Mouse (Mus musculus): ENCODE measurements around the gene Hspg2. TPM values are rescaled to one million over a fixed set of nuclear protein-coding genes. Genes with fewer than 3 reads are reported as not detected.
"Not testable (repeated sequence)": the region's sequence is repeated elsewhere in the genome, so short reads cannot be mapped to it uniquely, and the experiment has no call there.

Hspg2 gene
- polyA plus RNA-seq, 1 experiment: 108 TPM

- Histone ChIP-seq H3K79me2 (ENCODE audit: control insufficient read depth, insufficient read depth) (no peaks in the 10 kb centered on the region), H3K27me3 (ENCODE audit: control insufficient read depth, insufficient read depth, insufficient read length) (no peaks in the 10 kb centered on the region), H3K36me3 (ENCODE audit: control insufficient read depth, insufficient read depth) (peaks cover 5% of the 10 kb centered on the region), H3ac (ENCODE audit: control insufficient read depth, insufficient read length, low read depth) (no peak overlapping the region), H3K4me3 (ENCODE audit: insufficient read depth, poor library complexity, severe bottlenecking) (no peak overlapping the region), H3K79me3 (ENCODE audit: low read depth) (no peaks in the 10 kb centered on the region)
- TF ChIP-seq MAX (IDR thresholded peaks at IDR 0.05) (no peak), USF1 (IDR thresholded peaks at IDR 0.05; ENCODE audit: low read depth) (no peak), CTCF (IDR thresholded peaks at IDR 0.05; ENCODE audit: control insufficient read depth, insufficient read depth, insufficient read length) (no peak), FOSL1 (IDR thresholded peaks at IDR 0.05; ENCODE audit: insufficient read depth, low read length, poor library complexity, severe bottlenecking) (no peak), MYOD1 (IDR thresholded peaks at IDR 0.05; ENCODE audit: control insufficient read depth, insufficient read length, low read depth) (no peak), CEBPB (IDR thresholded peaks at IDR 0.05; ENCODE audit: low read depth) (no peak), MYOG (IDR thresholded peaks at IDR 0.05; ENCODE audit: control insufficient read depth, extremely low read depth, insufficient read length) (no peak)
These were observed 109.7 kb downstream of the Hspg2 start for GRCm38 (mm10) chr4:137578181-137578845.

- TF ChIP-seq FOSL1 (IDR thresholded peaks at IDR 0.05; ENCODE audit: insufficient read depth, low read length, poor library complexity, severe bottlenecking): no peak
- TF ChIP-seq USF1 (IDR thresholded peaks at IDR 0.05; ENCODE audit: low read depth): no peak
- TF ChIP-seq CEBPB (IDR thresholded peaks at IDR 0.05; ENCODE audit: low read depth): no peak
- TF ChIP-seq MYOD1 (IDR thresholded peaks at IDR 0.05; ENCODE audit: control insufficient read depth, insufficient read length, low read depth): no peak
- no peak for TF ChIP-seq MAX (IDR thresholded peaks at IDR 0.05)
- no peak for TF ChIP-seq CTCF (IDR thresholded peaks at IDR 0.05; ENCODE audit: control insufficient read depth, insufficient read depth, insufficient read length)
- TF ChIP-seq MYOG (IDR thresholded peaks at IDR 0.05; ENCODE audit: control insufficient read depth, extremely low read depth, insufficient read length): no peak
- H3K79me3 ChIP-seq (ENCODE audit: low read depth): no peaks in the 10 kb centered on the region
- H3K27me3 ChIP-seq (ENCODE audit: control insufficient read depth, insufficient read depth, insufficient read length): no peaks in the 10 kb centered on the region
- H3K4me3 ChIP-seq (ENCODE audit: insufficient read depth, poor library complexity, severe bottlenecking): no peak overlapping the region
- no peaks in the 10 kb centered on the region for H3K36me3 ChIP-seq (ENCODE audit: control insufficient read depth, insufficient read depth)
- H3K79me2 ChIP-seq (ENCODE audit: control insufficient read depth, insufficient read depth): no peaks in the 10 kb centered on the region
- H3ac ChIP-seq (ENCODE audit: control insufficient read depth, insufficient read length, low read depth): no peak overlapping the region
These were observed 111.2 kb downstream of the Hspg2 start for GRCm38 (mm10) chr4:137579789-137580188.

GRCm38 (mm10) chr4:137580299-137580698 lies 111.7 kb downstream of the Hspg2 start:
- Histone ChIP-seq H3K79me3 (ENCODE audit: low read depth) (no peaks in the 10 kb centered on the region), H3ac (ENCODE audit: control insufficient read depth, insufficient read length, low read depth) (no peak overlapping the region), H3K79me2 (ENCODE audit: control insufficient read depth, insufficient read depth) (no peaks in the 10 kb centered on the region), H3K4me3 (ENCODE audit: insufficient read depth, poor library complexity, severe bottlenecking) (no peak overlapping the region), H3K36me3 (ENCODE audit: control insufficient read depth, insufficient read depth) (no peaks in the 10 kb centered on the region), H3K27me3 (ENCODE audit: control insufficient read depth, insufficient read depth, insufficient read length) (no peaks in the 10 kb centered on the region)
- TF ChIP-seq CEBPB (IDR thresholded peaks at IDR 0.05; ENCODE audit: low read depth) (no peak), MYOD1 (IDR thresholded peaks at IDR 0.05; ENCODE audit: control insufficient read depth, insufficient read length, low read depth) (no peak), MAX (IDR thresholded peaks at IDR 0.05) (no peak), MYOG (IDR thresholded peaks at IDR 0.05; ENCODE audit: control insufficient read depth, extremely low read depth, insufficient read length) (no peak), CTCF (IDR thresholded peaks at IDR 0.05; ENCODE audit: control insufficient read depth, insufficient read depth, insufficient read length) (no peak), FOSL1 (IDR thresholded peaks at IDR 0.05; ENCODE audit: insufficient read depth, low read length, poor library complexity, severe bottlenecking) (no peak), USF1 (IDR thresholded peaks at IDR 0.05; ENCODE audit: low read depth) (no peak)

- no peak overlapping the region for H3ac ChIP-seq (ENCODE audit: control insufficient read depth, insufficient read length, low read depth)
- H3K36me3 ChIP-seq (ENCODE audit: control insufficient read depth, insufficient read depth): no peaks in the 10 kb centered on the region
- TF ChIP-seq USF1 (IDR thresholded peaks at IDR 0.05; ENCODE audit: low read depth): no peak
- no peak for TF ChIP-seq MYOD1 (IDR thresholded peaks at IDR 0.05; ENCODE audit: control insufficient read depth, insufficient read length, low read depth)
- TF ChIP-seq CEBPB (IDR thresholded peaks at IDR 0.05; ENCODE audit: low read depth): no peak
- TF ChIP-seq CTCF (IDR thresholded peaks at IDR 0.05; ENCODE audit: control insufficient read depth, insufficient read depth, insufficient read length): no peak
- TF ChIP-seq MYOG (IDR thresholded peaks at IDR 0.05; ENCODE audit: control insufficient read depth, extremely low read depth, insufficient read length): no peak
- TF ChIP-seq MAX (IDR thresholded peaks at IDR 0.05): no peak
- TF ChIP-seq FOSL1 (IDR thresholded peaks at IDR 0.05; ENCODE audit: insufficient read depth, low read length, poor library complexity, severe bottlenecking): no peak
- no peaks in the 10 kb centered on the region for H3K79me2 ChIP-seq (ENCODE audit: control insufficient read depth, insufficient read depth)
- H3K27me3 ChIP-seq (ENCODE audit: control insufficient read depth, insufficient read depth, insufficient read length): no peaks in the 10 kb centered on the region
- H3K4me3 ChIP-seq (ENCODE audit: insufficient read depth, poor library complexity, severe bottlenecking): no peak overlapping the region
- no peaks in the 10 kb centered on the region for H3K79me3 ChIP-seq (ENCODE audit: low read depth)
These were observed 113.2 kb downstream of the Hspg2 start for GRCm38 (mm10) chr4:137581815-137582214.

GRCm38 (mm10) chr4:137589095-137589494 lies 120.5 kb downstream of the Hspg2 start:
- H3K27me3 ChIP-seq (ENCODE audit: control insufficient read depth, insufficient read depth, insufficient read length); H3K36me3 ChIP-seq (ENCODE audit: control insufficient read depth, insufficient read depth); H3K79me2 ChIP-seq (ENCODE audit: control insufficient read depth, insufficient read depth); H3ac ChIP-seq (ENCODE audit: control insufficient read depth, insufficient read length, low read depth); H3K4me3 ChIP-seq (ENCODE audit: insufficient read depth, poor library complexity, severe bottlenecking); H3K79me3 ChIP-seq (ENCODE audit: low read depth): not testable (repeated sequence)

- Histone ChIP-seq H3K79me3 (ENCODE audit: low read depth) (peaks cover 3% of the 10 kb centered on the region), H3ac (ENCODE audit: control insufficient read depth, insufficient read length, low read depth) (no peak overlapping the region), H3K79me2 (ENCODE audit: control insufficient read depth, insufficient read depth) (peaks cover 6% of the 10 kb centered on the region), H3K4me3 (ENCODE audit: insufficient read depth, poor library complexity, severe bottlenecking) (no peak overlapping the region), H3K27me3 (ENCODE audit: control insufficient read depth, insufficient read depth, insufficient read length) (peaks cover 9% of the 10 kb centered on the region), H3K36me3 (ENCODE audit: control insufficient read depth, insufficient read depth) (no peaks in the 10 kb centered on the region)
- no peak for TF ChIP-seq FOSL1 (IDR thresholded peaks at IDR 0.05; ENCODE audit: insufficient read depth, low read length, poor library complexity, severe bottlenecking)
These were observed 121.0 kb downstream of the Hspg2 start for GRCm38 (mm10) chr4:137589586-137589985.
